Mouse (Mus musculus) heart, adult 2 months (tissue): ENCODE measurements around the gene Rora.

ENCODE experiments used
- CTCF ChIP-seq: fragments of 200-600 bp; IDR thresholded peaks from 2 replicates; pipeline ENCODE4 v1.8.1; 2022; ENCODE audit warnings: antibody characterized with exemption, mild to moderate bottlenecking, moderate library complexity
- EP300 ChIP-seq: fragments of 200-500 bp; IDR thresholded peaks from 2 replicates; pipeline ENCODE4 v1.6.1; 2011; ENCODE audit warnings: low read depth, low read length, control low read depth; ENCODE audit not compliant: insufficient read depth
- POLR2A ChIP-seq: fragments of 200-500 bp; IDR thresholded peaks from 2 replicates; pipeline ENCODE4 v1.6.1; 2011; ENCODE audit warnings: mild to moderate bottlenecking, low read depth, low read length, control low read depth; ENCODE audit not compliant: insufficient read depth

DNA sequence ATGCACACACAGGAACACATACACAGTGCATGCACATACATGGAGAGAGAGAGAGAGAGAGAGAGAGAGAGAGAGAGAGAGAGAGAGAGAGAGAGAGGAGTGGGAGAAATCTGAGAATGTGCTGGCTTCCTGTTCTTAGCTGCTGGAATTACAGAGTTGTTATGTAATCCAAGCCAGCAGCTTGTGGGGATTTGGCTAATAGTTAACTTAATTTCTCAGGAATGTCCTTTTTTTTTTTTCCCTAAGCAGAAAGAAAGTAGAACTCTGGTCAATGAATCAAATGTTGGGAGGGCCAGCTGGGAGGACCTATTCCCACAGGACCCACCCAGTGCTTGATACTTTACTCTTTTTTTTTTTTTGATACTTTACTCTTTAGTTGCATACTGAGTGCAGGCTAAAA is 527.8 kb downstream of the Rora start:
- TF ChIP-seq POLR2A, result no peak
- TF ChIP-seq CTCF, result no peak
- TF ChIP-seq EP300, result no peak
